10 mouse cellular contexts compared by ENCODE assay signal in genomic region chr2:60910820-60911219, GRCm38 (mm10). TPM values are rescaled to one million over a fixed set of nuclear protein-coding genes. Genes with fewer than 3 reads are reported as not detected.
DNase-seq lines count a peak whose midpoint lies in the region; ATAC-seq lines count a peak whose summit lies in the region.
"Had no signal": no experiment of that assay in that cellular context is flagged by ENCODE, and none has a peak within 500 bp of the region (broad histone marks: within the 10 kb centered on the region; RNA-seq: fewer than 3 reads in every experiment).

No protein-coding gene starts in this region.

- DNase-seq in kidney, adult 11 months, result peak; percentile 75
- DNase-seq in cerebellum, postnatal 10 days, result peak; percentile 76
- peak; percentile 28 to 58 for DNase-seq in left cerebral cortex, adult 18-20 months (ENCODE audit: low spot score in 2 of 2)
- DNase-seq in monocyte, adult 2 months (ENCODE audit: low read depth in 1 of 2, low spot score in 2 of 2), result peak; percentile 20 to 32
- DNase-seq in spleen, adult 12 weeks (ENCODE audit: low spot score), result no peak
- DNase-seq in forebrain, embryonic 14.5 days (ENCODE audit: low spot score), result no peak

- no peak overlapping the region for H3K27ac ChIP-seq in kidney, embryonic 14.5 days (ENCODE audit: low read depth, low read length)
- peak overlapping the region; percentile 81 for H3K27ac ChIP-seq in heart, embryonic 16.5 days (ENCODE audit: low read length)
- H3K27ac ChIP-seq in forebrain, embryonic 14.5 days (ENCODE audit: low read depth, low read length), result no peak overlapping the region
- H3K27ac ChIP-seq: hindbrain, embryonic 15.5 days had no signal

- peaks cover 20% of the 10 kb centered on the region; the same call in 1 of the 2 replicates for H3K4me1 ChIP-seq in kidney, embryonic 14.5 days (ENCODE audit: control insufficient read depth, insufficient read depth, low read length)
- H3K4me1 ChIP-seq in heart, embryonic 16.5 days (ENCODE audit: control insufficient read depth, insufficient read depth, low read length), result peaks cover 51% of the 10 kb centered on the region
- H3K4me1 ChIP-seq in forebrain, embryonic 14.5 days (ENCODE audit: control insufficient read depth, insufficient read depth, low read length), result no peaks in the 10 kb centered on the region

- WGBS in kidney, embryonic 14.5 days, result 78% methylated on average over 6 of the region's 6 CpGs
- 28% methylated on average over 6 of the region's 6 CpGs for WGBS in heart, embryonic 16.5 days
- WGBS in forebrain, embryonic 14.5 days, result 72% methylated on average over 6 of the region's 6 CpGs

- H3K27me3 ChIP-seq in kidney, embryonic 14.5 days (ENCODE audit: control insufficient read depth, insufficient read depth, low read length), result no peaks in the 10 kb centered on the region
- no peaks in the 10 kb centered on the region for H3K27me3 ChIP-seq in heart, embryonic 16.5 days (ENCODE audit: control insufficient read depth, insufficient read depth, low read length)
- no peaks in the 10 kb centered on the region for H3K27me3 ChIP-seq in forebrain, embryonic 14.5 days (replicated peaks; ENCODE audit: control insufficient read depth, insufficient read depth, low read length)
- H3K27me3 ChIP-seq: hindbrain, embryonic 15.5 days had no signal

- no peaks in the 10 kb centered on the region for H3K36me3 ChIP-seq in kidney, embryonic 14.5 days (ENCODE audit: control insufficient read depth, insufficient read depth, low read length)
- H3K36me3 ChIP-seq in heart, embryonic 16.5 days (ENCODE audit: control insufficient read depth, insufficient read depth), result no peaks in the 10 kb centered on the region
- H3K36me3 ChIP-seq in forebrain, embryonic 14.5 days (ENCODE audit: control insufficient read depth, insufficient read depth, low read length), result no peaks in the 10 kb centered on the region
- H3K36me3 ChIP-seq: G1E; hindbrain, embryonic 15.5 days had no signal

- ATAC-seq in kidney, embryonic 14.5 days (ENCODE audit: low FRiP score, low TSS enrichment), result no peak
- peak; percentile 80 for ATAC-seq in heart, embryonic 16.5 days (replicated peaks; ENCODE audit: extremely low read depth, insufficient read depth, low FRiP score)
- ATAC-seq in forebrain, embryonic 14.5 days, result no peak

- no peak overlapping the region for H3K9ac ChIP-seq in kidney, embryonic 14.5 days (ENCODE audit: low read depth, low read length)
- H3K9ac ChIP-seq in heart, embryonic 16.5 days (ENCODE audit: low read length), result no peak overlapping the region
- H3K9ac ChIP-seq in forebrain, embryonic 14.5 days (ENCODE audit: low read length), result no peak overlapping the region
- H3K9ac ChIP-seq: hindbrain, embryonic 15.5 days had no signal

- no peaks in the 10 kb centered on the region for H3K9me3 ChIP-seq in kidney, embryonic 14.5 days (ENCODE audit: control insufficient read depth, low read length)
- H3K9me3 ChIP-seq in heart, embryonic 16.5 days (replicated peaks; ENCODE audit: control insufficient read depth, low read length), result no peaks in the 10 kb centered on the region
- H3K9me3 ChIP-seq in forebrain, embryonic 14.5 days (replicated peaks; ENCODE audit: control insufficient read depth, low read length), result no peaks in the 10 kb centered on the region
- H3K9me3 ChIP-seq: G1E; hindbrain, embryonic 15.5 days had no signal

- no peak overlapping the region for H3K4me3 ChIP-seq in kidney, embryonic 14.5 days (ENCODE audit: low read length)
- H3K4me3 ChIP-seq in heart, embryonic 16.5 days (ENCODE audit: low read length), result peak overlapping the region; percentile 7; the same call in 1 of the 2 replicates
- no peak overlapping the region for H3K4me3 ChIP-seq in forebrain, embryonic 14.5 days (ENCODE audit: low read depth, low read length)
- H3K4me3 ChIP-seq: hindbrain, embryonic 15.5 days had no signal

- no peak overlapping the region for H3K4me2 ChIP-seq in kidney, embryonic 14.5 days (replicated peaks; ENCODE audit: low read depth, low read length)
- peak overlapping the region; percentile 48 for H3K4me2 ChIP-seq in heart, embryonic 16.5 days (ENCODE audit: low read depth, low read length)
- no peak overlapping the region for H3K4me2 ChIP-seq in forebrain, embryonic 14.5 days (ENCODE audit: low read length)
- H3K4me2 ChIP-seq: hindbrain, embryonic 15.5 days had no signal

RNA-seq across cellular contexts. Expression of gene Rbms1, which starts 52.2 kb away (rescaled TPM):
- 107 and 115 TPM in 2 replicates for polyA plus RNA-seq in kidney, embryonic 14.5 days (2014; fragmentation: Nextera tagmentation; extraction: Ambion mirVana)
- polyA plus RNA-seq in heart, embryonic 16.5 days (2015; fragmentation: Nextera tagmentation; extraction: Ambion mirVana), result 90.0 and 102 TPM in 2 replicates
- 10 to 100 TPM; 17.9 to 20.3 TPM for total RNA-seq in left cerebral cortex, adult 18-20 months (2021)
- 20.0 and 21.6 TPM in 2 replicates for polyA plus RNA-seq in forebrain, embryonic 14.5 days (2014; fragmentation: Nextera tagmentation; extraction: Ambion mirVana)

Comparison
In these comparisons a context has a peak if more than half of its experiments do, and no peak if none do; other contexts are left out.
1. DNase-seq: peak in kidney, adult 11 months (single experiment), cerebellum, postnatal 10 days (2 of 2), left cerebral cortex, adult 18-20 months (2 of 2) and monocyte, adult 2 months (2 of 2); none in spleen, adult 12 weeks (single experiment) and forebrain, embryonic 14.5 days (single experiment).